Comparison of ENCODE assay signal across 8 mouse cellular contexts in genomic region chr2:20961825-20962224, GRCm38 (mm10). TPM values are rescaled to one million over a fixed set of nuclear protein-coding genes. Genes with fewer than 3 reads are reported as not detected.
A peak's percentile ranks its signal among the peaks of the same experiment; 100 is the strongest.
DNase-seq lines count a peak whose midpoint lies in the region; ATAC-seq lines count a peak whose summit lies in the region.
"Had no signal": no experiment of that assay in that cellular context is flagged by ENCODE, and none has a peak within 500 bp of the region (broad histone marks: within the 10 kb centered on the region; RNA-seq: fewer than 3 reads in every experiment).

No protein-coding gene starts in this region.

- H3K4me1 ChIP-seq in embryonic facial prominence, embryonic 14.5 days (ENCODE audit: control insufficient read depth, insufficient read depth, low read length), result peaks cover 13% of the 10 kb centered on the region
- peaks cover 39% of the 10 kb centered on the region for H3K4me1 ChIP-seq in kidney, embryonic 15.5 days

- no peak for ATAC-seq in embryonic facial prominence, embryonic 14.5 days (ENCODE audit: low read depth)
- ATAC-seq in kidney, embryonic 15.5 days (replicated peaks; ENCODE audit: low FRiP score), result no peak

- 0 out of 2 replicates have a peak overlapping the region, but pooled peaks have one; percentile 18 for H3K4me2 ChIP-seq in embryonic facial prominence, embryonic 14.5 days (ENCODE audit: low read depth, low read length)
- H3K4me2 ChIP-seq in kidney, embryonic 15.5 days, result no peak overlapping the region
- H3K4me2 ChIP-seq: embryonic facial prominence, embryonic 15.5 days had no signal

- H3K9ac ChIP-seq in embryonic facial prominence, embryonic 14.5 days (ENCODE audit: low read depth, low read length), result no peak overlapping the region
- H3K9ac ChIP-seq in kidney, embryonic 15.5 days, result no peak overlapping the region
- H3K9ac ChIP-seq: embryonic facial prominence, embryonic 15.5 days had no signal

- no peaks in the 10 kb centered on the region for H3K27me3 ChIP-seq in embryonic facial prominence, embryonic 14.5 days (replicated peaks; ENCODE audit: control insufficient read depth, insufficient read depth, low read length)
- H3K27me3 ChIP-seq in kidney, embryonic 15.5 days, result no peaks in the 10 kb centered on the region
- H3K27me3 ChIP-seq: embryonic facial prominence, embryonic 15.5 days had no signal

- DNase-seq in 416B (ENCODE audit: low read depth), result peak; percentile 80
- peak; percentile 45 to 46 for DNase-seq in B cell, adult 2 months
- DNase-seq in embryonic facial prominence, embryonic 14.5 days (ENCODE audit: low spot score), result no peak
- no peak for DNase-seq in gastrocnemius, adult 8-10 months (ENCODE audit: low spot score in 2 of 2)
- DNase-seq in layer of hippocampus, postnatal 25 days (ENCODE audit: extremely low spot score in 1 of 2, low spot score in 1 of 2), result no peak

- H3K79me2 ChIP-seq in macrophage (ENCODE audit: inconsistent target), result peaks cover 98% of the 10 kb centered on the region

- H3K9me3 ChIP-seq in embryonic facial prominence, embryonic 14.5 days (ENCODE audit: control insufficient read depth, low read length), result no peaks in the 10 kb centered on the region
- H3K9me3 ChIP-seq in kidney, embryonic 15.5 days (replicated peaks), result no peaks in the 10 kb centered on the region
- H3K9me3 ChIP-seq: embryonic facial prominence, embryonic 15.5 days had no signal

- H3K27ac ChIP-seq in embryonic facial prominence, embryonic 14.5 days (replicated peaks; ENCODE audit: low read depth, low read length), result no peak overlapping the region
- H3K27ac ChIP-seq in macrophage, result peak overlapping the region; percentile 53
- H3K27ac ChIP-seq in kidney, embryonic 15.5 days, result no peak overlapping the region
- H3K27ac ChIP-seq: embryonic facial prominence, embryonic 15.5 days had no signal

- 52% methylated on average over 6 of the region's 6 CpGs for WGBS in embryonic facial prominence, embryonic 14.5 days
- 11% methylated on average over 6 of the region's 6 CpGs for WGBS in macrophage (ENCODE audit: missing documents)
- 49% methylated on average over 6 of the region's 6 CpGs for WGBS in kidney, embryonic 15.5 days

- H3K36me3 ChIP-seq in embryonic facial prominence, embryonic 14.5 days (ENCODE audit: control insufficient read depth, insufficient read depth, low read length), result no peaks in the 10 kb centered on the region
- no peaks in the 10 kb centered on the region for H3K36me3 ChIP-seq in macrophage (ENCODE audit: inconsistent target)
- no peaks in the 10 kb centered on the region for H3K36me3 ChIP-seq in kidney, embryonic 15.5 days
- H3K36me3 ChIP-seq: embryonic facial prominence, embryonic 15.5 days had no signal

- H3K4me3 ChIP-seq in embryonic facial prominence, embryonic 14.5 days (ENCODE audit: low read depth, low read length), result no peak overlapping the region
- peak overlapping the region; percentile 9; the same call in 1 of the 2 replicates for H3K4me3 ChIP-seq in macrophage (ENCODE audit: inconsistent target)
- no peak overlapping the region for H3K4me3 ChIP-seq in kidney, embryonic 15.5 days (replicated peaks)
- H3K4me3 ChIP-seq: embryonic facial prominence, embryonic 15.5 days had no signal

RNA-seq across cellular contexts. Expression of gene Arhgap21, which starts 6.9 kb away (rescaled TPM):
- 19.1 and 20.3 TPM in 2 replicates for polyA plus RNA-seq in embryonic facial prominence, embryonic 14.5 days (2014; fragmentation: Nextera tagmentation; extraction: Ambion mirVana)
- 100 to 1,000 TPM in 9 of 26 experiments, 10 to 100 TPM in 17; 48.2 to 171 (median 89.6) TPM for total RNA-seq in macrophage (2018; cell fraction: chromatin; rRNA removed)
- 10 to 100 TPM; 21.1 to 34.3 (median 26.9) TPM for total RNA-seq in macrophage (2018; cell fraction: cytosol; rRNA removed)
- 100 to 1,000 TPM in 2 of 26 experiments, 10 to 100 TPM in 24; 30.6 to 132 (median 55.8) TPM for total RNA-seq in macrophage (2018; cell fraction: nucleus; rRNA removed)
- 18.4 to 26.0 TPM (median 22.5 TPM) in 3 replicates for polyA plus RNA-seq in macrophage (2018)
- polyA plus RNA-seq in kidney, embryonic 15.5 days (2015; fragmentation: Nextera tagmentation; extraction: Ambion mirVana), result 11.3 and 12.7 TPM in 2 replicates
- 10 to 100 TPM; 30.0 to 33.0 (median 30.3) TPM for total RNA-seq in gastrocnemius, adult 8-10 months (2022)
- total RNA-seq in layer of hippocampus, postnatal 25 days (2021), result 100 to 1,000 TPM; 295 to 351 TPM

Comparison
In these comparisons a context has a peak if more than half of its experiments do, and no peak if none do; other contexts are left out.
1. DNase-seq: peak in 416B (single experiment) and B cell, adult 2 months (2 of 2); none in embryonic facial prominence, embryonic 14.5 days (single experiment), gastrocnemius, adult 8-10 months (0 of 2) and layer of hippocampus, postnatal 25 days (0 of 2).